Mouse (Mus musculus): ENCODE measurements at regions not wholly inside any gene's neighbourhood (a gene's known extent, or its start where the extent isn't known, plus 50 kb on each side); places are given as distances from the start of the nearest gene placed in this dataset.

- Histone ChIP-seq H3K4me2 (no peak overlapping the region), H3K27ac (no peak overlapping the region), H3K4me3 (no peak overlapping the region), H3K36me3 (no peaks in the 10 kb centered on the region), H3K4me1 (replicated peaks) (no peaks in the 10 kb centered on the region), H3K27me3 (no peaks in the 10 kb centered on the region), H3K9me3 (no peaks in the 10 kb centered on the region), H3K9ac (no peak overlapping the region)
- no peak for ATAC-seq (ENCODE audit: low FRiP score)
- WGBS = 78% methylated on average over 2 of the region's 2 CpGs
Measured at GRCm38 (mm10) chr2:63472248-63472647, 288.2 kb upstream of the Kcnh7 start.

- H3K4me2 ChIP-seq = no peak overlapping the region
- H3K9ac ChIP-seq = no peak overlapping the region
- H3K9me3 ChIP-seq = no peaks in the 10 kb centered on the region
- WGBS = 82% methylated on average over 2 of the region's 2 CpGs
- H3K36me3 ChIP-seq = no peaks in the 10 kb centered on the region
- no peak for ATAC-seq (ENCODE audit: low FRiP score)
- no peaks in the 10 kb centered on the region for H3K4me1 ChIP-seq (replicated peaks)
- no peak overlapping the region for H3K27ac ChIP-seq
- no peaks in the 10 kb centered on the region for H3K27me3 ChIP-seq
- H3K4me3 ChIP-seq = no peak overlapping the region
Measured at GRCm38 (mm10) chr2:63459112-63459511, 275.0 kb upstream of the Kcnh7 start.

- ATAC-seq (ENCODE audit: low FRiP score) = no peak
- Histone ChIP-seq H3K27me3 (no peaks in the 10 kb centered on the region), H3K4me3 (no peak overlapping the region), H3K4me1 (replicated peaks) (no peaks in the 10 kb centered on the region), H3K27ac (no peak overlapping the region), H3K9me3 (no peaks in the 10 kb centered on the region), H3K4me2 (no peak overlapping the region), H3K36me3 (no peaks in the 10 kb centered on the region), H3K9ac (no peak overlapping the region)
- 74% methylated on average over 10 of the region's 10 CpGs for WGBS
Measured at GRCm38 (mm10) chr2:63454263-63455011, 270.4 kb upstream of the Kcnh7 start.

- WGBS = 75% methylated on average over 1 of the region's 1 CpGs
- Histone ChIP-seq H3K9ac (no peak overlapping the region), H3K4me3 (no peak overlapping the region), H3K27ac (no peak overlapping the region), H3K9me3 (no peaks in the 10 kb centered on the region), H3K4me2 (no peak overlapping the region), H3K27me3 (no peaks in the 10 kb centered on the region), H3K36me3 (no peaks in the 10 kb centered on the region), H3K4me1 (replicated peaks) (no peaks in the 10 kb centered on the region)
- no peak for ATAC-seq (ENCODE audit: low FRiP score)
Measured at GRCm38 (mm10) chr2:63452891-63453290, 268.8 kb upstream of the Kcnh7 start.

- Histone ChIP-seq H3K4me2 (no peak overlapping the region), H3K27me3 (no peaks in the 10 kb centered on the region), H3K27ac (no peak overlapping the region), H3K36me3 (no peaks in the 10 kb centered on the region), H3K4me1 (replicated peaks) (no peaks in the 10 kb centered on the region), H3K4me3 (no peak overlapping the region), H3K9ac (no peak overlapping the region), H3K9me3 (no peaks in the 10 kb centered on the region)
- 86% methylated on average over 1 of the region's 1 CpGs for WGBS
- no peak; the same call in 1 of the 2 replicates for ATAC-seq (ENCODE audit: low FRiP score)
Measured at GRCm38 (mm10) chr2:63452164-63452563, 268.1 kb upstream of the Kcnh7 start.

GRCm38 (mm10) chr2:63434327-63434726, 250.2 kb upstream of the Kcnh7 start:
- no peak for ATAC-seq (ENCODE audit: low FRiP score)
- H3K36me3 ChIP-seq = no peaks in the 10 kb centered on the region
- H3K9ac ChIP-seq = no peak overlapping the region
- no peak overlapping the region for H3K4me2 ChIP-seq
- H3K4me1 ChIP-seq (replicated peaks) = no peaks in the 10 kb centered on the region
- no peaks in the 10 kb centered on the region for H3K9me3 ChIP-seq
- no peaks in the 10 kb centered on the region for H3K27me3 ChIP-seq
- no peak overlapping the region for H3K4me3 ChIP-seq
- H3K27ac ChIP-seq = no peak overlapping the region

GRCm38 (mm10) chr2:63405405-63405804, 221.3 kb upstream of the Kcnh7 start:
- Histone ChIP-seq H3K4me3 (no peak overlapping the region), H3K9me3 (no peaks in the 10 kb centered on the region), H3K4me1 (replicated peaks) (no peaks in the 10 kb centered on the region), H3K36me3 (no peaks in the 10 kb centered on the region), H3K9ac (no peak overlapping the region), H3K4me2 (no peak overlapping the region), H3K27ac (no peak overlapping the region), H3K27me3 (no peaks in the 10 kb centered on the region)
- WGBS = 79% methylated on average over 1 of the region's 1 CpGs
- ATAC-seq (ENCODE audit: low FRiP score) = peak; percentile 83

Measured in hindbrain, embryonic 13.5 days (tissue).